Comparison of ENCODE assay signal across 8 mouse cellular contexts in the genomic region with DNA sequence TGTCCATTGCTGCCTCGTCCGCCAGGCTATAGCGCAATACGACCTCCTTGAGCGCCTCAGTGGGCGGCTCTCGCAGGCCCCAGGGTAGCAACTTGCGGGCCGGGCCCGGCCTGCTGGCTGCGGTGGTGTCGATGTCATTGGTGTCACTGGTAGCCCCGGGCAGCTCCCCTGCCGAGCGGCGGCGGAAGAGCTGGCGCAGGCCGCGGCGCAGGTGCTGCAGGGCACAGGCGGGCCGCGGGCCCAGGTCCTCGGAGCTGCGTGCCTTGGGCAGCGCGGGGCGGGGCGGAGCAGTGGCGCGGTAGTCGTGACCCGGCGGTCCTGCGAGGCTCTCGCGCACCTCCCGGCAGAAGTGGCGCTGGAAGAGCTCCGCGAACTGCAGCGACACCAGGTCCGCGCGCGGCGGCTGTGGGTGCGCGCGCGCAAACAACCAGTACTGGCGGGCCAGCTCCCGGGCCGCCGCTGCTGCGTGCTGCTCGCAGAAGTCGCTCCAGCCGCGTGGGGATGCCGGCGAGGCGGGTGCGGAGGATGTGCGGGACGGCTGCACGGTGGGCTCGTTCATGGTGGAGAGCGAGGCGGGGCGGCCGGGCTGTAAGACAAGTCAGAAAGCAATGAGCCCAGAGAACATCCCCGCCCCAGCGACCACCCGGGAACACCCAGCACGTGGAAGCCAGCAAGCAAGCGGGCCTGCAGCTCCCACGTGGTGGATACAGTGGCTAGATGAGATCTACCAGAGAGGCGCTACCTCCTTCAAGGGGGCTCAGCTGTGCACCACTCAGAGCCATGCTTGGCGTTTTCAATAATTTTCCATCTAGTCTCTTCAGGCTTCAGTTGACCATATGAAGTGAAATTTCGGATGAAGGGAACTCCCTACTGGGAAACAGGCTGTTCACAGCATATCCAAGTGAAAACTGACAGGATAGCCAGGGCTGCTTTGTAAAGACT. TPM values are rescaled to one million over a fixed set of nuclear protein-coding genes. Genes with fewer than 3 reads are reported as not detected.
DNase-seq lines count a peak whose midpoint lies in the region; ATAC-seq lines count a peak whose summit lies in the region.

No protein-coding gene starts in this region.

- H3K27ac ChIP-seq in forebrain, embryonic 16.5 days (ENCODE audit: low read length) = no peak overlapping the region
- H3K27ac ChIP-seq in midbrain, embryonic 10.5 days (replicated peaks) = peak overlapping the region; percentile 60; the same call in 1 of the 2 replicates

- H3K4me1 ChIP-seq in forebrain, embryonic 16.5 days (replicated peaks; ENCODE audit: control insufficient read depth, insufficient read depth, low read length) = peaks cover 18% of the 10 kb centered on the region
- H3K4me1 ChIP-seq in midbrain, embryonic 10.5 days = peaks cover 37% of the 10 kb centered on the region

- WGBS in forebrain, embryonic 16.5 days = 5% methylated on average over 82 of the region's 82 CpGs
- WGBS in midbrain, embryonic 10.5 days = 5% methylated on average over 82 of the region's 82 CpGs

- no peaks in the 10 kb centered on the region for H3K9me3 ChIP-seq in forebrain, embryonic 16.5 days (ENCODE audit: control insufficient read depth, low read length)
- no peaks in the 10 kb centered on the region for H3K9me3 ChIP-seq in midbrain, embryonic 10.5 days (replicated peaks)

- H3K4me3 ChIP-seq in forebrain, embryonic 16.5 days (replicated peaks; ENCODE audit: low read length) = peak overlapping the region; percentile 51
- H3K4me3 ChIP-seq in midbrain, embryonic 10.5 days = peak overlapping the region; percentile 61

- intact Hi-C loops in left cerebral cortex, postnatal 25 days (cut with DNase I) = no loop called here

- peak overlapping the region; percentile 61 for H3K9ac ChIP-seq in forebrain, embryonic 16.5 days (replicated peaks; ENCODE audit: low read depth, low read length)

- peaks cover 2% of the 10 kb centered on the region; the same call in 1 of the 2 replicates for H3K27me3 ChIP-seq in forebrain, embryonic 16.5 days (replicated peaks; ENCODE audit: control insufficient read depth, insufficient read depth, low read length)
- peaks cover 71% of the 10 kb centered on the region for H3K27me3 ChIP-seq in midbrain, embryonic 10.5 days (ENCODE audit: low read depth, poor library complexity, severe bottlenecking)

- peak overlapping the region; percentile 95 for H3K4me2 ChIP-seq in forebrain, embryonic 16.5 days (ENCODE audit: low read length)

- H3K36me3 ChIP-seq in forebrain, embryonic 16.5 days (ENCODE audit: control insufficient read depth, insufficient read depth) = no peaks in the 10 kb centered on the region
- peaks cover 28% of the 10 kb centered on the region for H3K36me3 ChIP-seq in midbrain, embryonic 10.5 days

- peak; percentile 46 to 64 for DNase-seq in left cerebral cortex, postnatal 25 days (ENCODE audit: low spot score in 2 of 2)
- no peak for DNase-seq in left cerebral cortex, adult 11 months (ENCODE audit: low spot score)
- peak; percentile 83 for DNase-seq in cerebellum, adult 9-11 months
- peak; percentile 49 for DNase-seq in midbrain, embryonic 10.5 days (ENCODE audit: low spot score)
- no peak for DNase-seq in thymus, adult 18-20 months
- DNase-seq in adrenal gland, adult (ENCODE audit: inconsistent age in 2 of 2, low spot score in 1 of 2) = no peak
- DNase-seq in urinary bladder, postnatal 25 days (ENCODE audit: low spot score) = no peak

- ATAC-seq in forebrain, embryonic 16.5 days = peak; percentile 62

RNA-seq across cellular contexts. Expression of gene Sh2b3, which starts 8.7 kb away (rescaled TPM):
- 10 to 100 TPM; 21.6 to 22.1 TPM for total RNA-seq in left cerebral cortex, postnatal 25 days (2021)
- polyA plus RNA-seq in forebrain, embryonic 16.5 days (2015; fragmentation: Nextera tagmentation; extraction: Ambion mirVana) = 5.5 and 5.9 TPM in 2 replicates
- polyA plus RNA-seq in midbrain, embryonic 10.5 days (2016; fragmentation: Nextera tagmentation; extraction: Ambion mirVana) = 6.9 and 8.1 TPM in 2 replicates

RNA-seq across cellular contexts. Expression of gene Pheta1, which starts 20.0 kb away (rescaled TPM):
- total RNA-seq in left cerebral cortex, postnatal 25 days (2021) = 10 to 100 TPM in 1 of 2 experiments, 1 to 10 TPM in 1; 7.4 to 11.2 TPM
- 55.7 TPM in 2 replicates for polyA plus RNA-seq in forebrain, embryonic 16.5 days (2015; fragmentation: Nextera tagmentation; extraction: Ambion mirVana)
- polyA plus RNA-seq in midbrain, embryonic 10.5 days (2016; fragmentation: Nextera tagmentation; extraction: Ambion mirVana) = 46.7 and 52.9 TPM in 2 replicates

Comparison
In these comparisons a context has a peak if more than half of its experiments do, and no peak if none do; other contexts are left out.
1. DNase-seq: peak in left cerebral cortex, postnatal 25 days (2 of 2), cerebellum, adult 9-11 months (single experiment) and midbrain, embryonic 10.5 days (single experiment); none in left cerebral cortex, adult 11 months (single experiment), thymus, adult 18-20 months (0 of 2), adrenal gland, adult (0 of 2) and urinary bladder, postnatal 25 days (single experiment).